Mouse (Mus musculus) heart, embryonic 10.5 days (tissue): Measurements from ENCODE around the gene Dnmbp. TPM values are rescaled to one million over a fixed set of nuclear protein-coding genes. Genes with fewer than 3 reads are reported as not detected.
A peak's percentile ranks its signal among the peaks of the same experiment; 100 is the strongest.

Experiments used
- DNase-seq: peaks from one replicate; pipeline ENCODE4 v3.0.0-alpha.2; 2017; ENCODE audit warnings: low spot score
- H3K27ac ChIP-seq: fragments of 300-500 bp; sonication (generic); 2 replicates; pipeline ENCODE4 v1.5.1; 2016; ENCODE audit warnings: mild to moderate bottlenecking
- H3K27me3 ChIP-seq: fragments of 300-500 bp; sonication (generic); 2 replicates; pipeline ENCODE4 v1.6.1; 2016; ENCODE audit warnings: mild to moderate bottlenecking; ENCODE audit not compliant: poor library complexity, insufficient read depth, severe bottlenecking
- H3K36me3 ChIP-seq: fragments of 300-500 bp; sonication (generic); 2 replicates; pipeline ENCODE4 v1.6.1; 2016; ENCODE audit warnings: mild to moderate bottlenecking, moderate library complexity
- H3K4me1 ChIP-seq: fragments of 300-500 bp; sonication (generic); 2 replicates; pipeline ENCODE4 v1.6.1; 2016; ENCODE audit warnings: mild to moderate bottlenecking
- H3K4me3 ChIP-seq: fragments of 300-500 bp; sonication (generic); 2 replicates; pipeline ENCODE4 v1.5.1; 2016; ENCODE audit warnings: mild to moderate bottlenecking, moderate library complexity
- H3K9me3 ChIP-seq: fragments of 300-500 bp; sonication (generic); 2 replicates; pipeline ENCODE4 v1.6.1; 2016; ENCODE audit warnings: mild to moderate bottlenecking, moderate library complexity
- WGBS: fragments of 180-500 bp; shearing (Covaris S2); methylation state at CpG from one replicate; pipeline ENCODE4 v1.1.7; 2016; 5-methylcytosine and 5-hydroxymethylcytosine counted together
- polyA plus RNA-seq: library from polyadenylated mRNA; unstranded; fragments of >200 nt; fragmentation: Nextera tagmentation; extraction: Ambion mirVana; gene quantifications from 2 replicates; pipeline ENCODE4 v1.2.1, GENCODE M21; 2016

Gene Dnmbp
- polyA plus RNA-seq, 1 experiment from 2014 or later: 15.1 TPM

- H3K27me3 ChIP-seq: no peaks in the 10 kb centered on the region
- 83% methylated on average over 6 of the region's 6 CpGs for WGBS
- no peaks in the 10 kb centered on the region for H3K9me3 ChIP-seq
- H3K4me3 ChIP-seq: no peak overlapping the region
- 0 out of 2 replicates have a peak, but pooled peaks cover under 1% of the 10 kb centered on the region for H3K36me3 ChIP-seq
- H3K4me1 ChIP-seq: peaks cover 56% of the 10 kb centered on the region
- DNase-seq: no peak
- no peak overlapping the region for H3K27ac ChIP-seq
Observed at GRCm38 (mm10) chr19:43917763-43918162, 22.2 kb downstream of the Dnmbp start.

DNA sequence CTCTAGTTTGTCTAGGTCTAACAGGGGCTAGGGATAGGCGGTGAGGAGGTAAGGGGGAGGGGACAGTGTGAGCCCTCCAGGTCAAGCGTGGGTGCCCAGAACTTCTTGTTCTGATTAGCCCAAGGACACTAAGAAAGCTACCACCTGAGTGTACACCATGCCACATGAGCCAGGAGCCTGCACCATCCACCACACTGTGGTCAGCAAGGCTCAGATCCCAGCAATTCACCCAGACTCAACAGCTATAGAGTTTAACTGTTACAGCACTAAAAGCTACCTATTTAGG, 22.6 kb downstream of the Dnmbp start:
- Histone ChIP-seq H3K27ac (no peak overlapping the region), H3K4me1 (peaks cover 54% of the 10 kb centered on the region), H3K36me3 (no peaks in the 10 kb centered on the region), H3K4me3 (no peak overlapping the region), H3K27me3 (no peaks in the 10 kb centered on the region), H3K9me3 (no peaks in the 10 kb centered on the region)
- 59% methylated on average over 2 of the region's 2 CpGs for WGBS
- DNase-seq: no peak

DNA sequence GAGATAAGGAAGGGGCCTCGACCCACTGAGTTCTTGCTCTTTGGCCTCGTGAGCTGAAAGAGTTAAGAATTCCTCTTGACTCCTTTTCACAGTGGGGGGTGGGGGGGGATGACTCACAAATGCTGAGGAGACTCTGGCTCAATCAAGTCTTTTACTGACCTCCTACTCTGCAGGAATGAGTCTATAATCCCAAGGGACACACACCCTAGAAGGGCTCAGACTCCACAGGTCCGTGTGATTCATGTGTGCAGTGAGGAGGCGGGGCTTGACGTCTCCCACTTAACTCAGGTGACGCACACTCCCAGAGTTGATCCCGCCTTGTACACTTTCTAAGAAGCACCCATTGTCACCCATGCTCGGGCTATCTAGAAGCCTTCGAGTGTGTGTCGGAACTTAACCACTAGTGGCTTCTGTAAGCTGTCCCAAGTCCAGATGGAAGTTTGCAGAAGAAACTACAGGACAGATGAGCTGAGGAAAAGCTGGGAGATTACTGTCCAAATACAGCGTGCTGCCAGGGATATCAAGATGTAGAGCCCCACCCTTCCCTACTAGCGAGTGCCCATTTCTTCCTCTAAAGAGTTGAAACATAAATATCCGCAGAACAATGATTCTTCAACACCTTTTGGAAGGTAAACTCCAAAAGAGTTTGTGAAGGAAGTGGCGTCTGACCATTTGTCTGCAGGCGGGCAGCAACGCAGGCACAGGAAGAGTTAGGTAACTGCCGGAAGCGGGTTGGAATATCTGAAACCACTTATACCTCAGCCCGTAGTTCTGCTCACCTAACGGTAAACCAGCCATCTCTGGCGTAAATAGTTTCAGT, 23.2 kb downstream of the Dnmbp start:
- Histone ChIP-seq H3K4me3 (peak overlapping the region; percentile 37; the same call in 1 of the 2 replicates), H3K4me1 (peaks cover 49% of the 10 kb centered on the region), H3K27ac (no peak overlapping the region), H3K27me3 (no peaks in the 10 kb centered on the region), H3K36me3 (peaks cover 4% of the 10 kb centered on the region), H3K9me3 (no peaks in the 10 kb centered on the region)
- no peak for DNase-seq
- WGBS: 36% methylated on average over 21 of the region's 21 CpGs

DNA sequence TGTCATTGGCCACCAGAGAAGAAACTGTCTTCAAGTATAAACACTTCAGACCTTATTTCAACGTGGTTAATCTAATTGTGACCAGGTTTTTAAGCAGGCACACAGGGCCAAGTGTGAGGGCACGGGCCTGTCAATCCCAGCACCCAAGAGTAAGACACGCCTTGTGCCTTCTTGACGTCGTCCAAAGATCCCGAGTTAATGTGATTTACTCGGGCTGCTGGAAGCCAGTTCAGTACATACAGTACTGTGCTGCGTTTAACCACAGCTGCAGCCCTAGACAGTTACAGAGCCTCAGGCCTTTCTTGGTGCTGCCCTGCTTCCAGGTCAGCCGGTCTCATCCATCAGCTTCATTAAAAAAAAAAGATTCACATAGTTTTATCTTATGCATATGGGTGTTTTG, 24.6 kb downstream of the Dnmbp start:
- H3K4me3 ChIP-seq: no peak overlapping the region
- H3K36me3 ChIP-seq: peaks cover 12% of the 10 kb centered on the region
- no peaks in the 10 kb centered on the region for H3K27me3 ChIP-seq
- no peak overlapping the region for H3K27ac ChIP-seq
- peaks cover 36% of the 10 kb centered on the region for H3K4me1 ChIP-seq
- WGBS: 75% methylated on average over 9 of the region's 9 CpGs
- H3K9me3 ChIP-seq: no peaks in the 10 kb centered on the region
- no peak for DNase-seq

DNA sequence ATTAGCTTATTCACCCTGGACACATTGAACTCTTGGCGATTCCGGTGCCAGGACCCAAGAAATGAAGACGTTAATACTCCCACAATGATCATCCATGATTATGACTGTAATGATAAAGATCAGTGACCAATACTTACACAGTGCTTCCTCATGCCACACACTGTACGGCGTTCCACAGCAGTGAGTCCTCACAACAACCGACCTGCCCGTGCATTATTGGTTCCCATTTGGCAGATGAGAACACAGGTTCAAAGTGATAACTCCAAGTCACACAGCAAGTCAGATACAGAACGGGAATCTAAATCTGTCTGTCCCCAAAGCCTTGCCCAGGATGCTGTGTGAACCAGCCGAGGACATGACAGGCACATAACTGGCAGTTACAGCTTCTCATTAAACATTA, 25.0 kb downstream of the Dnmbp start:
- Histone ChIP-seq H3K36me3 (peaks cover 17% of the 10 kb centered on the region), H3K4me3 (no peak overlapping the region), H3K27ac (no peak overlapping the region), H3K4me1 (peaks cover 33% of the 10 kb centered on the region), H3K27me3 (no peaks in the 10 kb centered on the region), H3K9me3 (no peaks in the 10 kb centered on the region)
- WGBS: 87% methylated on average over 9 of the region's 9 CpGs
- DNase-seq: no peak

DNA sequence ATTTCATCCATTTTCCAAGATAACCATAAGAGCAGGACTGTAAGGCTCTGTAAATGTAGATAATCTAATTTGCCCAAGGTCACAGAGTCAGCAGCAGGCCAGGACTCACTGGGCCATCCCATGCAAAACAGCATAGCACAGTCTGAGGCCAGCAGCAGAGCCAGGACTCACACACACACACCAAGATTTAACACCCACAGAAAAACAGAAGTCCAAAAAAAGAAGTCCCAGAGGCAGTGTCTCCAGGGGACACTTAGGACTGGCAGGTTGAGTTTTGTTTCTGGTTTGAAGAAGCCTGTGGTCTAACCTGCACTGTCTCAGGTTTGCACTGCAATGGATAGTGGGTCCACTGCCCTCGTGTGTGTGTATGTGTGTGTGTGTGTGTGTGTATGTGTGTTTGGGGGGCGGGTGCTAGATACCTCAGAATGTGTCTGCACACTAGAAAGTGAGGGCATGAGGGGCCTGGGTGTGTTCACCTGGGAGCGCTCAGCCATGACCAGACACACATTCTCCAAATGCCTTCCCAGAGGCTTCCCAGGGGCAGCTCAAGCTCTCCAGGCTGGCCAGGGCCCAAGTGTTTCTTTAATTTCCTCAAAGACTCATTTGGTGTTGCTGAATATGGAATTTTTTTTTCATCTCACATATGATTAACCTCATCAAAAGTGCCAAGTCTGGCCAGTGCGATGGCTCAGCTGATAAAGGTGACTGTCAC, 27.1 kb downstream of the Dnmbp start:
- H3K36me3 ChIP-seq: peaks cover 32% of the 10 kb centered on the region
- H3K27ac ChIP-seq: 0 out of 2 replicates have a peak overlapping the region, but pooled peaks have one; percentile 22
- H3K9me3 ChIP-seq: no peaks in the 10 kb centered on the region
- no peaks in the 10 kb centered on the region for H3K27me3 ChIP-seq
- no peak overlapping the region for H3K4me3 ChIP-seq
- WGBS: 70% methylated on average over 4 of the region's 4 CpGs
- peaks cover 28% of the 10 kb centered on the region for H3K4me1 ChIP-seq
- no peak for DNase-seq

GRCm38 (mm10) chr19:43906492-43906891, 33.5 kb downstream of the Dnmbp start:
- 94% methylated on average over 7 of the region's 7 CpGs for WGBS
- no peak overlapping the region for H3K27ac ChIP-seq
- no peaks in the 10 kb centered on the region for H3K9me3 ChIP-seq
- H3K27me3 ChIP-seq: no peaks in the 10 kb centered on the region
- no peak overlapping the region for H3K4me3 ChIP-seq
- no peaks in the 10 kb centered on the region for H3K4me1 ChIP-seq
- H3K36me3 ChIP-seq: peaks cover 50% of the 10 kb centered on the region
- DNase-seq: no peak

GRCm38 (mm10) chr19:43905985-43906384, 34.0 kb downstream of the Dnmbp start:
- no peak overlapping the region for H3K27ac ChIP-seq
- peaks cover 54% of the 10 kb centered on the region for H3K36me3 ChIP-seq
- H3K9me3 ChIP-seq: no peaks in the 10 kb centered on the region
- H3K4me1 ChIP-seq: no peaks in the 10 kb centered on the region
- DNase-seq: no peak
- no peak overlapping the region for H3K4me3 ChIP-seq
- no peaks in the 10 kb centered on the region for H3K27me3 ChIP-seq
- WGBS: 47% methylated on average over 5 of the region's 5 CpGs

DNA sequence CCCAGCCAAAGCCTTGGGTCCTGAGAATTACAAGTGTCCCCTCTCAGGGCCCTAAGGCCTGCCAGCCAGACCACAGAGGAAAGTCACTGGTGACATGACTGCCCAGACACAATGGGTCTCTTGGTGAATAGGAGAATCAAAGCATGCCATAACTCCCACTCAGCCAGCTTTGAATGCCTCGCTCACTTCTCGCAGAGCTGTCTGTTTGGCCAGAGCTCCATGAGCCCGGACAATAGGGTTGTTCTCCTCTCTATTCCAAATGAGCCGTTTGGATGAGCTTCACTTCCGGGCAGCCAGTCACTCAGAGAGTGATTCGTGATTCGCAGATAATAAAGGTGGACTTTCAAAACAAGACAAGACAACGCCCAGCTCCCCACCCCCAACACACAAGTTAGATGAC, 34.9 kb downstream of the Dnmbp start:
- H3K9me3 ChIP-seq: no peaks in the 10 kb centered on the region
- no peak for DNase-seq
- no peak overlapping the region for H3K4me3 ChIP-seq
- no peak overlapping the region for H3K27ac ChIP-seq
- H3K4me1 ChIP-seq: no peaks in the 10 kb centered on the region
- H3K27me3 ChIP-seq: no peaks in the 10 kb centered on the region
- WGBS: 76% methylated on average over 8 of the region's 8 CpGs
- H3K36me3 ChIP-seq: peaks cover 56% of the 10 kb centered on the region

DNA sequence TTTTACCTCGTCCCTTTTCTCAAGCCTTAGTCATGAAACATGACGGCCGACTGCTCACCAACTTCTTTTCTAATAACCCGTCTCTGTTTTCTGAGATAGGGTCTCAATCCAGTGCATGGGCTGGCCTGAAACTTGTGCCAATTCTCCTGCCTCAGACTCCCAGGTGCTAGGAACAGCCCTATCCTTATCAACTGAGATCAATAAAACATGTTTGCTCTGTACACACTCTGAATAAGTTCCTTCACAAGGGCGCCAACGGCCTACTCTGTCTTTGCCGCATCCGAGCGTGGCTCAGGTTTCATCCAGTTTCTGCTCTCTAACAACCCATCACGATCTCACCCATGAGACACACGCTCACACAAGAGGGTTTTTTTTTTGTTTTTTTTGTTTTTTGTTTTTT, 35.7 kb downstream of the Dnmbp start:
- H3K4me3 ChIP-seq: no peak overlapping the region
- H3K4me1 ChIP-seq: no peaks in the 10 kb centered on the region
- 88% methylated on average over 11 of the region's 11 CpGs for WGBS
- H3K27me3 ChIP-seq: no peaks in the 10 kb centered on the region
- H3K9me3 ChIP-seq: no peaks in the 10 kb centered on the region
- H3K36me3 ChIP-seq: peaks cover 59% of the 10 kb centered on the region
- H3K27ac ChIP-seq: no peak overlapping the region
- no peak for DNase-seq

DNA sequence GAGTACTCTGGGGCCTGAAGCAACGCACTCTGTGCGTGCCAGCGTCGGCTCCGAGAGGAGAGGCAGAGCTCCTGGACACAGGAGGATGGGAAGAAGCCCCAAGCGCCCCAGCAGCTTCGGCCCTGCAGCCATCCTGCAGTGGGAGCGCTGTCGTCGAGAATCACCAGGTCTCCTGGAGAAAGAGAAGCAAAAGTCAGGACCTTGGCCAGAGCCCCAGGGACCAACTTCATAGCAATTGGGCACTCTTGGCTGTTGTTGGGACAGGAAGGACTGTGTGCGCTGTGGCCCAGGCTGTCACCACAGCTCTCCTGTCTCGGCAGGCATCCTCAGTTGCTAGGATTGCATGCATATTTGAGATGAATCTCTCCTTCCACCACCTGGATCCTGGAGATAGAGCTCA, 37.1 kb downstream of the Dnmbp start:
- DNase-seq: no peak
- WGBS: 39% methylated on average over 12 of the region's 12 CpGs
- Histone ChIP-seq H3K27ac (no peak overlapping the region), H3K4me1 (peaks cover 7% of the 10 kb centered on the region; the same call in 1 of the 2 replicates), H3K4me3 (no peak overlapping the region), H3K36me3 (peaks cover 47% of the 10 kb centered on the region), H3K9me3 (no peaks in the 10 kb centered on the region), H3K27me3 (no peaks in the 10 kb centered on the region)

DNA sequence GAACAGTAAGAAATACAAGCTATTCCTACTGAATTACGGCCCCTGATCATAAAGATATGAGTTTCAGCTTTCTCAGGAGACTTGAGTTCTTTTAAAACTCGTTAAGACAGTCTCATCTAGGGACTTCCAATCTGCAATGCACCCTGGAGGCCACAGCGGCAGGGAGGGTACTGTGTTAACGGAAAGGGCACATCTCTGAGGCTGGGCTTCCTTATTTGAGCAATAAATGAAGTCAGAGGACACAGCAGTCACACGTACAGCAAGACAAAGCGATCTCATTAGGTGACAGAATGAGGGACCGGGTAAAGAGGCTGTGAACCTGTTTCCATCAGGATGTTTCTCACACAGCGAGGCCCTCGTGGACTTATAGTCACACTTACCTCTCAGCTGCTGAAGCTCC, 39.3 kb downstream of the Dnmbp start:
- no peaks in the 10 kb centered on the region for H3K27me3 ChIP-seq
- H3K27ac ChIP-seq: no peak overlapping the region
- 88% methylated on average over 9 of the region's 9 CpGs for WGBS
- peaks cover 11% of the 10 kb centered on the region; the same call in 1 of the 2 replicates for H3K4me1 ChIP-seq
- H3K36me3 ChIP-seq: peaks cover 41% of the 10 kb centered on the region
- DNase-seq: no peak
- H3K4me3 ChIP-seq: no peak overlapping the region; the same call in 1 of the 2 replicates
- no peaks in the 10 kb centered on the region for H3K9me3 ChIP-seq

GRCm38 (mm10) chr19:43898547-43898946, 41.4 kb downstream of the Dnmbp start:
- H3K4me3 ChIP-seq: no peak overlapping the region
- peaks cover 41% of the 10 kb centered on the region for H3K36me3 ChIP-seq
- peaks cover 26% of the 10 kb centered on the region for H3K4me1 ChIP-seq
- no peak for DNase-seq
- no peaks in the 10 kb centered on the region for H3K27me3 ChIP-seq
- H3K27ac ChIP-seq: no peak overlapping the region
- WGBS: 67% methylated on average over 10 of the region's 10 CpGs
- no peaks in the 10 kb centered on the region for H3K9me3 ChIP-seq
